Mouse (Mus musculus) CH12F3 (cell line): ENCODE measurements around the gene Pip5kl1.

Source experiments
- in situ Hi-C: fragments of 300-500 bp; cut with MboI; formaldehyde crosslinking; loops from 2 replicates; pipeline ENCODE4 v1.14.3; 2020; ENCODE audit warnings: low sequenced_read_pairs

Gene Pip5kl1

DNA sequence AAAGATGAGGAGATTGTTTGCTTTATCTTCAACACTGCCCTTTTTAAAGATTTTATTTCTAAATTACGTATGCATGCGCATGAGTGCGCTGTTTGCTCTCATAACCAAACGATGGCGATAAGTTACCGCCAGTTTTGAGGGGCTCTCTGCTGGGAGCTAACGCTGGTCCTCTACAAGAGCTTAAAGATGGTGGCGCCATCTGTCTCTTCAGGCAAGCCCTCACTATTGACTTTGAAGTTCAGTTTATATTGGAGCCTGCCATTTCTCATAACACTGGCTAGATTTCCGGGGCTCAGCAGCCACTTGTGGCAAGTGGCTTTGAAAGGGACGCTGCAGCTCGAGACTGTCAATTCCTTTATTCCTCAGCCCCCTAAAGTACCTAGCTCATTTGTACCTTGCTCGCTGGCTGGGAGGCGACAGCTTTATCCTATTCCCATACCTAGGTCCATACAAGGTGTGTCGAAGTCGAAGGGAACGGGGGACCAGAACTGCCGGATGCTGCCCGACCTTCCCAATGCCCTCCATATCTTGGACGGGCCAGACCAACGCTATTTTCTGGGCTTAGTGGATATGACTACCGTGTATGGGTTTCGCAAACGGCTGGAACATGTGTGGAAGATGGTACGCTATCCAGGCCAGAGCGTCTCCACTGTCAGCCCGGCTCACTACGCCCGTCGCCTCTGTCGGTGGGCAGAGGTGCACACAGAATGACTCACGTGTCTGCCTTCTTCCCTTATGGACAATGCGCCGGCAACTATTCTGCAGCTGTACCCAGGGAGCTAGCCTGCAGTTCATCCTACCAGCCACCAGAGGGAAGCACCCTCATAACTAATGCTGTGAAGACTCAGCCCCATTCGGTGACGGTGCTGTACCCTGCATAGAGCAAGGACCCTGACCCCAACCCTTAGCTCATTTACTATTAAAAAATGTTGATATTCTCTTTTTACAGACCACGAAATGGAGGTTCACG lies 8.5 kb downstream of the Pip5kl1 start:
- in situ Hi-C loops: no loop called here

DNA sequence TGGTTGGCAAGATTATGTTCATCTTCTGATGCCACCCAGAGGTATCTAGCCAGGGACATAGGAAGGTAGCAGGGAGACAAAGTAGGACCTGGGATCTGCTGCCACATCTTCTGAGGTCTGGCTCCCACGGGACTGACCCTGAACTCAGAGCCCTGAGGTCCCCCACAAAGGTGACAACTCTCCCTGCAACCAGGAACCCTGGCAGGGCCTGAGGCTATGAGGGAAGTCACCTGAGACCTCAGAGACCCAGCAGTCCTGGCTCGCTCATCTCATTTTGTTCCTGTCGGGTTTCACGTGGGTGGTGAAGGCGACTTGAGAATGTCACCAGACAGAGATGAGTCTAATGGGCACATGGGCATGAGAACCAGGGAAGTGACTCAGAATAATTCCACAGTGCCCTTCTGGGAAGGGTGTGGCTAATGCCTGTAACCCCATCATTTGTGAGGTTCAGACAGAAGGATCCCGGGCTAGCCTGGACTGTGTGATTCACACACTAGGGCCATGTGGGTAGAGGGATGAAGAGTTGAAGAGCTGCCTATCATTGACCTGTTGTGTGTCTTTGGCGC lies 10.6 kb downstream of the Pip5kl1 start:
- in situ Hi-C loops: no loop called here

DNA sequence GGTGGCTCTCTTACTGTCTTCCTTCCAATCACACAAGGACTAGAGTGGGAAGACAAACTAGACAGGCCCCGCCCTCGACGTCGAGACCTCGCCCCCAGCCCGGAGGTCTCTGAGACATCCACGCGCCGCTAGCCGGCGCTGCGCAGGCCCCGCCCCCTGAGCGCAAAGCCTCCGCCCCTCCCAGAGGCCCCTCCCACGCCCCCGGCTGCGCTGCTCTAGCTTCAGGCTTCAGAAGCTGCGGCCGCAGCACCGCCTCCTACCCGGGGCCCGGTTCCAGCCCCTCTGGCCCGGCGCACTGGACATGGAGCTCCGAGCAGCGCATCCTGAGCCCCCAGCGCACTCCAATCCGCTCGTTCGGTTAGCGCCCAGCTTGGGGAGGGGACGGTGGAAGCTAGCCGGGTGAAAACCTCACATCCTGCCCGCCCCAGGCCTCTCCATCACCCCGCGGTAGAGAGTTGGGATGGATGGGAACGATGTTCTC lies 12.3 kb downstream of the Pip5kl1 start, which contains the start of gene St6galnac4:
Gene St6galnac4 (plus strand): TSS at position 225 of the 481 bp plus-strand sequence.
- in situ Hi-C loops: no loop called here

DNA sequence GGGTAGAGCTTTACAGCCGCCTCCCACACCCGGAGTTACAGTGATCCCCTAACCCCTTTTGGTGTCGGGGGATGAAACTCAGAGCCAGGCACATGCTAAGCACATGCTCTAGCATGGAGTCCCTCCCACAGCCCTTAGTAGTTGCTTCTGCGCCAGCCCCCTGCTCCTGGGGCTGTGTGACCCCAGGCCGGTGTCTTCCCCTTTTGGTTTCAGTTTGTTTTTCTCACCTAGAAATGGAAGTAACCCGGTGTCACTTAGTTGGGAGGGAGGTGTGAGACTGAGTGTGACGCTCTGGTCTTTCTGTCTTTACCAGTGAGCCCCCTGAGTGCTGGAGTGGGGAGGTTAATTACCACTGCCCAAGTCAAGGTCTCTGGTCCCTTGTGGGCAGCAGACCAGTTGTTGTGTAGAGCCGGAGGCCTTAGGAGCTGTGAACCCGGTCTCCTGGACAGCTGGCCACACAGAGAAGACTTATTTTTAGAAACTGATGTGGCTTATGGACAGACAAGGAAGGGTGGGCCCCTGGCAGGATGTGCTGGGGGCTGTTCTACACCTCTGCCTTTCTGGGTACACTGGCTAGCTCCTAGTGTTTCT lies 13.2 kb downstream of the Pip5kl1 start:
- in situ Hi-C loops: no loop called here

DNA sequence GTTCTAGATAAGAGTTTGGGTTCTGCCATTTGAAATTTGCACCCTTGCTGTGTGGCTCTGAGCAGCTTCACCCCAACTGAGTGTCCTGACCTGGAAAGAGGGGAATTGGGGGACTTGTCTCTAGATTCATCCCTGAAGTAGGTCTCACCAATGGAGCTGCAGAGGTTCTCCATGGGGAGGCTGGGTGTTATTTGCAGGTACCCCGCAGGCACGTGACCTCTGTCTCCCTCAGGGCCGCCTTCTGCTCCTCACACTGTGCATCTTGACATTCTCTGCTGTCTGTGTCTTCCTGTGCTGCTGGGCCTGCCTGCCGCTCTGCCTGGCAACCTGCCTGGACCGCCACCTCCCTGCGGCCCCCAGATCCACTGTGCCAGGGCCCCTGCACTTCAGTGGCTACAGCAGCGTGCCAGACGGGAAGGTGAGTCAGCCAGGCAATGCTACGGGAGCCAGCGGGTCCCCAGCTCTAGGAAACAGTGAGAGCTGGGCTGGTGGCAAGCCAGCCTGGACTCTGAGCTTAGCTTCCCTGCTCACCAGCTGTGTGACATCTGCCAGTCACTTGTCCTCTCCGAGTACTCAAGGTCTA lies 14.7 kb downstream of the Pip5kl1 start:
- in situ Hi-C loops: no loop called here

DNA sequence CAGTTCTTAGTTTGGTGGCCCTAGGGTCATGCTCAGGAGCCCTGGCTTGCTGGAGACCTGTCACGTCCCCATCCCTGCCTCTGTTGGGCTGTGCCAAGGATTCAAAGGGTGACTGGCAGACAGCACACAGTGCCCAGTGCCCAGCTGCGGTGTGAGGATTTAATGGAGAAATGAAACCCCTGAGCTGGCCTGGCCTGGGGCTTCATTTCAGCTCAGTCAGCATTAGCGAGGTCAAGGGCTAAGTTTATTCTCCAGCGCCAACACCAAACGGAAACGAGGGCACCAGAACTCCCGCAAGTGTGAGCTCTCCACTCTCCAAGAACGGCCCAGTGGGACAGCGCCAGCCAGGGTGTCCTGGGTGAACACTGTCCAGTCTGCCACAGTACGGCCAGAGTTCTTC lies 15.6 kb downstream of the Pip5kl1 start:
- in situ Hi-C loops: no loop called here

DNA sequence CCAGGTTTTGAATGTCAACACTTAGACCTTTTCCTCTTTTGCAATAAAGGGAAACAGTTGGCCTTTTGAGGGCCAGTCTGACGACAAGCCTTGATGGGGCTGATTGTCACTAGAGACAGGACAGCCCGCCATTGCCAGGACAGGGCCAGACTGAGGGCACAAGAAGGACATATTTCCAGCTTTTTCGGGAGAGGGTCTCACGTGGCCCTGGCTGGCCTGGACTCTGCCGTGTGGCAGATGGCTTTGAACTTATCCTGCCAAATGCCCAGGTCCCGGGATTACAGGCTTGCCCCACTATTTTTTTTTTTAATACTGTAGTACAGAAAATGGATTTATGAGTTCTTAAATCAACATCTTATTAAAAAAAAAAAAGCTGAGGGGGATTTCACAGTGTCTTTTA lies 16.7 kb downstream of the Pip5kl1 start:
- in situ Hi-C loops: no loop called here

DNA sequence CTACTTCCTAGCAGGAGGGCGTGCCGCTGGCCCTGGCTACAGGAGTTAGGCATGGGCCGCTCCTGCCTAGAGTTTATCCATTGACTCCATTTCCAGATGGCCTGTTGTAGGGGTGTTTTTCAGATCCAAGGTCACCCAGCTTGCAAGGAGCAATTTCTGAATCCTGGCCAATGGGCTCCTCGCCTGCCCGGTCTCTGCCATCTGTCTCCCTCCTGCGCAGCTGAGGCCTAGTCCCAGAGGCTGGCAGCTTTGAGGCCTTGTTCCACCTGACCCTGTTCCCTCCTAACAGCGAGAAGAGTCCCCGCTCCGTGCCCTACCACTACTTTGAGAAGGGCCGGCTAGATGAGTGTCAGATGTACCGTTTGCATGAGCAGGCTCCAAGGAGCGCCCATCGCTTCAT lies 22.1 kb downstream of the Pip5kl1 start:
- in situ Hi-C loops: no loop called here

DNA sequence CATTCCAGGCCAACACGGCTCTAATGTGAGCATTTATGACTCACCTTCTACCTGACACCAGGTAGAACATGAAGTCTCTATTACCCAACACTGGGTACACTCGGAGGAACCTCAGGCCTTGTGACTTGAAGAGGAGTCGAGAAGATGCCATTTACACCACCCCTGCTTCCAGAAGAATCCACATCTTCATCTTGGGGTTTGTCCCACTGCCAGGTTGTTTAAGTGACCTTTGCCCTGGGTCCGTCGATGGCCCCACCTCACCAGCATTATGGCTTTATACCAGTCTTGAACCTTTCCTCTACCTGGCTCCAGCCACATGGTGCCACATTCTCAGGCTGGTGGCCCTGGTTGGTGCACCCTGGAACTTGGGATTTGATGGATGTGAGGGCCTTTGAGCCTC lies 22.7 kb downstream of the Pip5kl1 start:
- in situ Hi-C loops: no loop called here

DNA sequence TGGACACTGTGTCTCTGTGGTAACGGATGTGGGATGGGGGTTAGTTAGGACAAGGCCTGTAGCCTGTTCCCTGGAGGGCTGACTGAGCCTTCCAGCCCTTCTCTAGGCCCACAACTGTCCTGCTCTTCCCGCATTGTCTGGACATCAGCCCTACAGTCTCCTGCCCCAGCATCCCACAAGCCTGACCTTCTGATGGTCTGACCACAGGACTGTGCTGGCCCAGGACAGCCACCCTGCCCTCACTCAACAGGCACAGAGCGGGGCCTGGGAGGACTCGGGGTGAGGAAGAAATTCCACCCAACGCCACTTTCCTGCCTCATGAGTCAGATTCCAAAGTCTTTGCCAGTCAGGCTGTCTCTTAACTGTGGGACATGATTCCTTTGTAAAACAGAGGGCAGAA lies 23.1 kb downstream of the Pip5kl1 start:
- in situ Hi-C loops: no loop called here

DNA sequence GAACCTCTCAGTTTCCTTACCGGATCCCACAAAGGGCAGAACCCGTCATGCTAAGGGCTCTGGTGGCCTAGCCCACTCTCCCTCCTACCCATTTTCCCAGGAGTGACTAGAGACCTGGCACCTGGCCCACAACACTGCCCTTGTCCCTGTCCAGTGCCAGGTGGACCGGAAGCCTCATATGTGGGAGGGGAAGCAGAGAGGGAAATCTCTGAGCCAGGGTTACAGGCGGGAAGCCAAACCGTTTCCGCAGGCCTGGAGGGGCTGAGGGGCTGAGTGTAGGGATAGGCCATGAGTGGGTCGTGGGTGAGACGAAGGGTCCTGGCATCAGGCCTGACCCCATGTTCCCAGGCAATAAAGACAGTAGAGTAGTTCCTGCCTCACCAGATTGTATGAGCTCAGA lies 23.9 kb downstream of the Pip5kl1 start:
- in situ Hi-C loops: no loop called here

DNA sequence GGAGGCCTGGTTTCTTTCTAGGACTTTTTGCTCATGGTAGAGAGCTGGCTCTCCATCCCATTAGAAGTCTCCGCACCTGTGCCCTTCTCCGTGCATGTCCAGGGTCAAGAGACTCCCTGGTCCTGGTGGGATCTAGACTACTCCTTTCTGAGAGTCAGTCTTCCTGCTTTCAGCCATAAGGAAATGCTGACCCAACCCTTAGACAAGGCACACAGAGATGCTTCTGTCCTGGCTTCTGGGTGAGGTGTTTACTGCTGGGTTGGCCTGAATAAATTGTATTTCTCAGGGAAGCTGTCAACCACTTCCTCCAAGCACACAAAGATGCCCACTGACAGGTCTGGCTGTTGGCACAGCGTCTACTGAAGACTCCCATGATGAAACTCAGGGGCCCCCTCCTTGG lies 24.8 kb downstream of the Pip5kl1 start, which contains the start of gene St6galnac6:
Gene St6galnac6 (plus strand): TSS at position 301 of the 400 bp plus-strand sequence.
- in situ Hi-C loops: no loop called here

DNA sequence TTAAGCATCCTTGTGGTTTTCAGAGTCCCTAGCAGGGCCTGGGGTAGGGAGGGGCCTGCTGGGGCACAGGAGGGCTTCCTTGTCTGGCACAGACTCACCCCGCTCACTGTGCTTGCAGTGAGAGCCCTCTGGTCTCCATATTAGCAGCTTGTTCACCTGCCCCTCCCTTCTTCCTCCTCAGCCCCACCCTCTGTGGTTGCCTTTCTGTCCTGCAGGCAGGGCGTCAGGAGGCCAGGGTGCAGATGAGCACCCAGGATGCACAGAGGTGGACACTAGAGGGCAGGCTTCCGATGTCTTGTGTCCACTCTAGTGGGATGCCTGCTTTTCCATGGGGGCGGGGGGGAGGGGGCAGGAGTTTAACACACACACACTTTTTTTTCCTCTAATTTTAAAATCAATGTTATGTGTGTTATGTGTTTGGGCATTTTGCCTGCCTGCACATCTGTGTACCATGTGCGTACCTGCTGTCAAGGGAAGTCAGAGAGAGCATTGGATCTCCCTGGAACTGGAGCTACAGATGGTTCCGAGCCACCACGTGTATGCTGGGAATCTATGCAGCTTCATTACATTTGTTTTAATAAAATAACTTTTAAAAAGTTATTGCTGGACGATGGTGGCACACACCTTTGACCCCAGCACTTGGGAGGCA lies 26.9 kb downstream of the Pip5kl1 start:
- in situ Hi-C loops: no loop called here

DNA sequence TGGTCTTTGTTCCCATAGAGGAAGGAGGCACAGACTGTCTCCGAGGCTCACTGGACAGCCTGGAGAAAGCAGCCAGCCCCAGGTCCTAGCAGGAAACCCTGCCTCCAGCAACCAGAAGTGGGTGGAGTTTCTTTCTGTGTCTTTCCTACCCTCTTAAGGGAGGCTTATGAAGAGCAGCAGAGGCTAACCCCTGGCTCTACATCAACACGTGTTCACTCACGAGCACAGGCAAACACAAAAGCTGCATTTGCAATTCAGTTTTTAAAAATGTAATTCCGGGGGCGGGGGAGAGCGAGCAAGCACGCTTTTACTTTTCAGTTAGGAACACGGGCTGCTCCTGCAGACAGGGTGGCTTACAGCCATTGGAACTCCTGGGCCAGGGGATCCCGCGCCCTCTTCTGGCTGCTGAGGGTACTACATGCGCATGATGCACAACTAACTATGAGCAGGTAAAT lies 28.0 kb downstream of the Pip5kl1 start:
- in situ Hi-C loops: no loop called here

DNA sequence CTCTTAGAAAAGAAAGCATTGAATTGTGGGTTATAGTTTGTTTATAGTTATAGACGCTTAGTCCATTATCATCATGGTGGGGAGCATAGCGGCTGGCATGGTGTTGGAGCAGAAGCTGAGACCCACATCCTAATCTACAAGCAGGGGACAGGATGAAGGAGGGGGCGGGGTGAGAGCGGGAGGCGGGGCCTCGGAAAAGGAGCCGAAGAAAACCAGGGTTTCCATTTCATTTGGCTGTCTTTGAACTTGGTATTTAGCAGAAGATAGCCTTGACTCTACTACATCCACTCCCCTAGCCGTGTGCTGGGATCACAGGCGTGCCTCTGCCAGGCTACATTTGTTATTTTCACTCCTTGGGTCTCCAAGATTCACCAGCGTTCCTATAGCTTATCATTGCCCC lies 30.0 kb downstream of the Pip5kl1 start:
- in situ Hi-C loops: no loop called here

DNA sequence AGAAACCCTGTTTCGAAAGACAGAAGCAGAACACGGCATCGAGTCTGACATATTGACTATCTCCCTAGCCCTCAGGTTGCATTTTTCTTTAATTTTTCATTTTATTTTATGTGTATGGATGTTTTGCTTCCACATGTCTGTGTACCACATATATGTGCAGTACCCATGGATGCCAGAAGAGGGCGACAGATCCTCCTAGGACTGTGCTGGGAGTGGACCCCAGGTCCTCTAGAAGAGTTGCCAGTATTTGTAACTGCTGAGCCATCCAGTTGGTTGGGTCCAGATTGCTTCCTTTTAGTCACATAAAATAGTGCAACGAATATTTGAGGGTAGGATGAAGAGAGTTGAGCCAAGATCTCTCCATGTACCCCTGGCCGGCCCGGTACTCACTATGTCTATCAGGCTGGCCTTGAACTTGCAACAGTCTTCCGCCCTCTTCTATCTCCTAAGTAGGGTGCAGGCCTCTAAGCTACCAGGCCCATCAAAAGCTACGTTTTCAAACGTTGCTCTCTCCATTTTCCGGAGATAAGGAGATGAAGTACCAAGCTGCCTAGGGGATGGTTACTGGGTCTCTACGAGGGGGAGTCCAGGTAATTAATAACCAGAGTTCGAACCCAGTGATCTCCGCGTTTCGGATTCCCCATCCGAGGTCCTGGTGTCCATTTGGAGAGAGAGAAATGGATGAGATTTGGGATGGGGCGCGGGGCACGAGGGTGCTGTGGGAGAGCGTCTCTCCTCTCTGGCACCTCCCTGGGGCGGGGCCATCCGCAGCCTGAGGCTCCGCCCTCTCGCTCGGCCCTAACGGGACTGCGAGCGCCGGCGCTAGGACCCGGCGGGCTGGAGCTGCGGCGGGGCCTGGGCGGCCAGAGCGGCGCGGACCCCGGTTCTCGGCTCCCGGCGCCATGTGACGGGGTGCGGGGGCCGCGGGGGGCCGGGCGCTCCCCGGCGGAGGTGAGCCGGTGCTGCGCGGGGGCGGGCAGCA lies 31.9 kb downstream of the Pip5kl1 start:
- in situ Hi-C loops: no loop called here

DNA sequence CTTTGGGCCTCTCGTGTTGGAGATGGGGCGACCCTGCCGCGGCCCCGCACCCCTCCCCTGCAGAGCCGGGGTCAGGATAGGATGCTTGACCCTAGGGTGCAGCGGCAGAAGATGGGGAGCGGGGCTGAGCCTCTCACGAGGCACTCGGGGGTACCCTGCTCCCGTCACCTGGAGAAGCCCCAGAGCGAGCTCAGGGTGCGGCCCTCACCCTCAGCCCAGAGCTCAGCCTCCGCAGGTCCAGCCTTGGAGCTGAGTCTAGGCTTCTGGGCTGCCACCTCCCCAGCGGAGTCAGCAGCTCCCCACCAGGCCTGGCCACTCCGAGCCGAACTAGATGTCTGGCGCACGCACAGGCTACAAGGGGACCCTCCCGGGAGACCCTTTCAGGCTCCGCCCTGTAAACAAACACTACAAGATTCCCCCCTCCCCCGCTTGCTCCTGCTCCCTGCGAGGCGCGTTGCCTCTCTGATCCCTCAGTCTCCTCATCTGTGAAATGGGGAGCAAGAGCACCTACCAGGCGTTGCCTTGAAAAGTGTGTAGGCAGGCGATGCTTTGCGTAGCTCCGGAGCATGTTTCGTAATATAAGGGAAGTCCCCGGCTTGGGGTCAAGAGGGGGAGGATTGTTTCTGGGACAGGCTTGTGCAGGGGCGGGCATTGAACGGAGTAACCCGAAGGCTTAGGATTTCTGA lies 32.8 kb downstream of the Pip5kl1 start:
- in situ Hi-C loops: no loop called here

DNA sequence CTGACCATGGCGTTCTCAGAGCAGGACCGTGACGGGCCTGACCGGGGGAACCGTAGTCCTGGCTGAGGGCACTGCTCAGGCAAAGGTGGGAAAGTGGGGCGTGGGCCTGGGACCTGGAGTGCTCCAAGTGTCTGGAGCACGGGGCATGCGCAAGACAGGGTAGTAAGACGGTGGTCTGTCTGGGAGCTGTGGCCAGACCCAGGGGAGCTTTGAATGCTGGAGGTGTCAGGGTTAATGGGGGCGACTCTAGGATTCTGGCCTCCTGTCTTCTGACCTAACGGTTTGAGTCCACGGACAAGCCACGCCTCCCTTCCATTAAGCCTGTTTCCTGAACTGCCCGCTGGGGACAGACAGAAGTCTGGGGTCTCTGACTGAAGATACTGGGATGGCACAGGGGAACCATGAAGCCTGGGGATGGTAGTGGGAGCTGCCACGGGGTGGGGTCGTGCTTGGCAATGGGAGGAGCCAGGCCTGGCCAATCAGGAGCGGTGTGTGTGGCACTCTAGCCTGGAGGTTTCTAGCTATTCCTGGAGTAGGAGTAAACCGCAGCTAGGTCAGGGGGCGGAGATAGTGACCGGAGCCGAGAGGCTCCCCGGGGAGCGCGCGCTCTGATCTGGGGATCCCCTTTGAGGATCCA lies 33.7 kb downstream of the Pip5kl1 start:
- in situ Hi-C loops: no loop called here
